Mouse (Mus musculus) hindbrain, postnatal 0 days (tissue): ENCODE measurements around the gene Trabd2b. TPM values are rescaled to one million over a fixed set of nuclear protein-coding genes. Genes with fewer than 3 reads are reported as not detected.
A peak's percentile ranks its signal among the peaks of the same experiment; 100 is the strongest.

ENCODE experiments used
- ATAC-seq: fragments of 200-750 bp; cut with Nextera tagmentation; 2 replicates; pipeline ENCODE4 v1.8.0; 2017; ENCODE audit warnings: mild to moderate bottlenecking, moderate TSS enrichment, moderate library complexity
- DNase-seq: peaks from one replicate; pipeline ENCODE4 v3.0.0-alpha.2; 2015; ENCODE audit warnings: low spot score
- H3K27ac ChIP-seq: fragments of 300-500 bp; sonication (generic); 2 replicates; pipeline ENCODE4 v1.5.1; 2014; ENCODE audit warnings: mild to moderate bottlenecking
- H3K27me3 ChIP-seq: fragments of 300-500 bp; sonication (generic); 2 replicates; pipeline ENCODE4 v1.6.1; 2014; ENCODE audit warnings: low read length, mixed read lengths; ENCODE audit not compliant: insufficient read depth
- H3K36me3 ChIP-seq: fragments of 300-500 bp; sonication (generic); 2 replicates; pipeline ENCODE4 v1.6.1; 2014; ENCODE audit warnings: low read length, mixed read lengths; ENCODE audit not compliant: insufficient read depth
- H3K4me1 ChIP-seq: fragments of 300-500 bp; sonication (generic); 2 replicates; pipeline ENCODE4 v1.6.1; 2014; ENCODE audit warnings: antibody characterized with exemption, low read length, mixed read lengths; ENCODE audit not compliant: insufficient read depth
- H3K4me2 ChIP-seq: fragments of 300-500 bp; sonication (generic); 2 replicates; pipeline ENCODE4 v1.6.1; 2014; ENCODE audit warnings: low read depth, mild to moderate bottlenecking, low read length, moderate library complexity, mixed read lengths
- H3K4me3 ChIP-seq: fragments of 300-500 bp; sonication (generic); 2 replicates; pipeline ENCODE4 v1.5.1; 2014; ENCODE audit warnings: low read length
- H3K9ac ChIP-seq: fragments of 300-500 bp; sonication (generic); replicated peaks from 2 replicates; pipeline ENCODE4 v1.6.1; 2014; ENCODE audit warnings: mild to moderate bottlenecking, low read length, moderate library complexity, mixed read lengths
- H3K9me3 ChIP-seq: fragments of 300-500 bp; sonication (generic); 2 replicates; pipeline ENCODE4 v1.6.1; 2016; ENCODE audit warnings: low read length, mixed read lengths
- CTCF ChIP-seq: IDR thresholded peaks from 2 replicates; pipeline ENCODE4 v1.5.1; 2016; ENCODE audit warnings: antibody characterized with exemption, control low read depth, low read depth
- WGBS: fragments of 180-500 bp; shearing (Covaris S2); extraction: QIAGEN DNeasy Blood & Tissue Kit; methylation state at CpG from one replicate; pipeline ENCODE4 v1.1.7; 2014; 5-methylcytosine and 5-hydroxymethylcytosine counted together
- polyA plus RNA-seq: library from polyadenylated mRNA; unstranded; fragments of >200 nt; fragmentation: Nextera tagmentation; extraction: Ambion mirVana; gene quantifications from 2 replicates; pipeline ENCODE4 v1.2.1, GENCODE M21; 2015
- total RNA-seq: library from RNA; depleted of rRNA; stranded (reverse); fragments of >200 nt; gene quantifications from 2 replicates; pipeline ENCODE4 v1.2.3, GENCODE M21; 2014

Trabd2b gene
- total and polyA plus RNA-seq, 2 experiments from 2014 or later: 0.65 to 1.8 TPM

DNA sequence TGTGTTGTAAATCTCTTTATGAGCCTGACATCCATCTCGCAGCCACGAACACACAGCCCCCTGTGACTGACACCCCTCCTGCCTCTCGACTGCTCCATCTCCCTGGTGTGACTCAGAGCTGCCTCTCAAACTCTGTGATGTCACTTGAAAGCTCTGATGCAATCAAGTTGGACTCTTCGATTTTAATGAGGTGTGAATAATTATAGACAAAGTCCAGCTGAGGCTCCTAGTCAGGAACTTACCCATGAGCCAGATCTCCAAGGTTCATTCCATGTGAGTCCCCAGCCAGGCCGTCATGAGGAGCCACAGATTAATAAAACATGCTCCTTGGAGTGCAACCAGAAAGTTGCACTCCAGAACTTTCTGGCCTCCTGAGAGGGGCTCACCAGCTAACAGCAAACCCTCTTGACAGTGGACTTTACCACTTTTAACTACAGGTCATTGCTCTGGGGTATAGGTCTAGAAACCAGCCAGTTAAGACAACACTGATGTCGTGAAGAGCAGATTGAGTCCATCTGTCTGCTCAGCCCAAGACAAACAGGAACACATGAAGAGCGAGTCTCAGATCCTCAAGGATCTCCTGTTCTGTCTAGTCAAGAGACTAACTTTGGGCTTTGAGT is 221.3 kb downstream of the Trabd2b start:
- Histone ChIP-seq H3K27ac (no peak overlapping the region), H3K4me2 (no peak overlapping the region), H3K4me1 (no peaks in the 10 kb centered on the region), H3K9ac (no peak overlapping the region), H3K4me3 (no peak overlapping the region), H3K9me3 (no peaks in the 10 kb centered on the region), H3K27me3 (no peaks in the 10 kb centered on the region), H3K36me3 (no peaks in the 10 kb centered on the region)
- 67% methylated on average over 7 of the region's 7 CpGs for WGBS
- ATAC-seq (no peak), DNase-seq (no peak)
- TF ChIP-seq CTCF: no peak

DNA sequence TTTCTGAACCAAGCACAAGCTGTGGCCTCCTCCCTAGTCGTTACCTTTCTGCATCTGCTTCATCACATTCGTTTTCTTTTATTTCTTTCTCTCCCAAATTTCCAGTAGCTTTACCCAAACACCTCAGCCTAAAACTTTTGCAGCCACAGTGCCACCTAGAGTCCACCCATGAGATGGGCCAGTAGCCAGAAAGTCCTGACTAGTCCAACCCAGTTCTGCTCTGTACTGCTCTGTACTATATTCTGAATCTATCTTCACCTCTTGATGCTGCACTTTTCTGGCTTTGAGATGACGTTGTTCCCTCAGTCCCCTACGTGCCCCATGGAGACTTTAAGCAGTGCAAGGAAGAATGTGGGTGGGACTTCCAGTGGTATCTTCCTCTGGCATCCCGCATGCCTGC is 229.4 kb downstream of the Trabd2b start:
- Histone ChIP-seq H3K36me3 (no peaks in the 10 kb centered on the region), H3K4me2 (no peak overlapping the region), H3K4me1 (no peaks in the 10 kb centered on the region), H3K27ac (no peak overlapping the region), H3K4me3 (no peak overlapping the region), H3K9me3 (no peaks in the 10 kb centered on the region), H3K9ac (no peak overlapping the region), H3K27me3 (no peaks in the 10 kb centered on the region)
- peak; percentile 68; the same call in 1 of the 2 replicates for ATAC-seq
- 24% methylated on average over 5 of the region's 5 CpGs for WGBS
- TF ChIP-seq CTCF: peak; percentile 79
- DNase-seq: peak; percentile 79

DNA sequence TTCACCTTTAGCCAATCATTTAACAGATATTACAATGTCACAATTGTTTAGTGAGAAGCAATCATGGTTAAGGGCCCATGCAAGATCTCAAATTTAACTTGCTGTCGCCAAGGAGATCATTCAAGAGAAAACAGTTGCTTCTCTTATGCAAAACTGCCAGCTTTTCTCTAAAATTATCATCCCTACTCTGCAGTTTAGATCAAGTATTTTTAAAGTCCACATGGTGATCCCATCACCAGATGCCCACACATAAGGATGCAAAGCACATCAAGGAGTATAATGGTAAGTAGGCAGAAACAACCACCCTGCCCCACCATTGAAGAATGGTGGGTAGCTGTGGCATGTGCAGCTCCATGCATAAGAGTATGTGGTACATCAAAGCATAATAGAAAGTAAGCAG is 229.8 kb downstream of the Trabd2b start:
- DNase-seq (no peak), ATAC-seq (no peak)
- TF ChIP-seq CTCF: no peak
- Histone ChIP-seq H3K4me3 (no peak overlapping the region), H3K36me3 (no peaks in the 10 kb centered on the region), H3K4me1 (no peaks in the 10 kb centered on the region), H3K27me3 (no peaks in the 10 kb centered on the region), H3K9me3 (no peaks in the 10 kb centered on the region), H3K27ac (no peak overlapping the region), H3K4me2 (no peak overlapping the region), H3K9ac (no peak overlapping the region)
- WGBS: 85% methylated on average over 1 of the region's 1 CpGs

- Histone ChIP-seq H3K36me3 (no peaks in the 10 kb centered on the region), H3K4me3 (no peak overlapping the region), H3K9me3 (no peaks in the 10 kb centered on the region), H3K9ac (no peak overlapping the region), H3K27me3 (no peaks in the 10 kb centered on the region), H3K4me1 (no peaks in the 10 kb centered on the region), H3K27ac (no peak overlapping the region), H3K4me2 (no peak overlapping the region)
- DNase-seq (peak; percentile 43), ATAC-seq (no peak)
- 11% methylated on average over 3 of the region's 3 CpGs for WGBS
- peak; percentile 67 for TF ChIP-seq CTCF
Measured at GRCm38 (mm10) chr4:114637120-114637519, 230.6 kb downstream of the Trabd2b start.

DNA sequence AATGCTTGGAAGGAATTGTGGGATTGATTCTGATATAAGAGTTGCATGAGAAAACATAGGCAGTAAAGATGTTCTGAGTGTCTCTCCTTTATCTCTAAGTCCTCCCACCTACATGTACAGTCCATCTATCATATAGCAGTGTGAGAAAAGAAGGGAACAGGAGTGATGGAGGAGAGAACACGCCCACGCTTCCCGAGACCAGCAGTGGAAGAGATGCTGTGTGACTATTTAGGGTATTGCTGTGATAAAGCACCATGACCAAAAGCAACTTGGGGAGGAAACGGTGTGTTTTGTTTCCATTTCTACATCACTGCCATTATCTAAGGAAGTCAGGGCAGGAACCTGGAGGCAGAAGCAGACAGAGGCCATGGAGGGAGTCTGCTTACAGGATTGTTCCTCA is 235.9 kb downstream of the Trabd2b start:
- no peak for TF ChIP-seq CTCF
- Histone ChIP-seq H3K27me3 (no peaks in the 10 kb centered on the region), H3K27ac (no peak overlapping the region), H3K4me3 (no peak overlapping the region), H3K9ac (no peak overlapping the region), H3K4me2 (no peak overlapping the region), H3K4me1 (no peaks in the 10 kb centered on the region), H3K36me3 (no peaks in the 10 kb centered on the region), H3K9me3 (no peaks in the 10 kb centered on the region)
- 83% methylated on average over 4 of the region's 4 CpGs for WGBS
- ATAC-seq (no peak), DNase-seq (no peak)

DNA sequence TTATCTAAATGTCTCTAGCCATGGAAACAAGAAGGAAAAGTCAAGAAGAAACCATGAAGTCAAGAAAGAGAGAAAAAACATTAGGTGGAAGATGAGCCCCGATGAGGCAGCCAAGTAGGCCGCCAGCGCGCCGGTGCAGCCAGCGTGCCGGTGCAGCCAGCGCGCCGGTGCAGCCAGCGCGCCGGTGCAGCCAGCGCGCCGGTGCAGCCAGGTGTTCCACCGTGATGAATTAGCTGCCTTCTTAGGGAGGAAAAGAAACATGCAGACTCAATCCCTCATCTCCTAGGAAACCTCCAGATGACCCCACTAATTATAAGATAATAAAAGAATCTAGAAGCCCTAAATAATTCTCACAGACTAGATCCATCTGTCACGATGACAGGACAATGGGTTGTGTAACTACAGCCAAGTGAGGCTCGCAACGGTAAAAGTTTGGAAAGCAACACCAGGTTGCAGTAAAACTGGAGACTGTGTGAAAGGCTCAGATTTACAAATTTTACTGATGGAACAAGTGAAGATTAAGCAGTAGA is 237.2 kb downstream of the Trabd2b start:
- no peak for TF ChIP-seq CTCF
- no peaks in the 10 kb centered on the region for H3K4me1 ChIP-seq
- no peak overlapping the region for H3K27ac ChIP-seq
- no peak overlapping the region for H3K4me3 ChIP-seq
- H3K27me3 ChIP-seq: 0 out of 2 replicates have a peak, but pooled peaks cover under 1% of the 10 kb centered on the region
- no peak for DNase-seq
- no peak for ATAC-seq
- no peaks in the 10 kb centered on the region for H3K36me3 ChIP-seq
- H3K9me3 ChIP-seq: no peaks in the 10 kb centered on the region
- no peak overlapping the region for H3K9ac ChIP-seq
- 0 out of 2 replicates have a peak overlapping the region, but pooled peaks have one; percentile 10 for H3K4me2 ChIP-seq
- 43% methylated on average over 20 of the region's 20 CpGs for WGBS

- DNase-seq (no peak), ATAC-seq (no peak)
- no peak overlapping the region for H3K27ac ChIP-seq
Measured at GRCm38 (mm10) chr4:114645341-114645740, 238.8 kb downstream of the Trabd2b start.

More at GRCm38 (mm10) chr4:114645341-114645740, 238.8 kb downstream of the Trabd2b start:
- Histone ChIP-seq H3K4me3 (no peak overlapping the region), H3K4me2 (no peak overlapping the region), H3K9ac (no peak overlapping the region), H3K36me3 (no peaks in the 10 kb centered on the region), H3K9me3 (no peaks in the 10 kb centered on the region), H3K27me3 (0 out of 2 replicates have a peak, but pooled peaks cover 4% of the 10 kb centered on the region), H3K4me1 (no peaks in the 10 kb centered on the region)
- TF ChIP-seq CTCF: no peak
